Comparison of ENCODE assay signal across 8 mouse cellular contexts in genomic region chr10:69924845-69925244, GRCm38 (mm10).
A peak's percentile ranks its signal among the peaks of the same experiment; 100 is the strongest.
DNase-seq lines count a peak whose midpoint lies in the region; ATAC-seq lines count a peak whose summit lies in the region.

No protein-coding gene starts in this region.

- peak; percentile 38; the same call in 1 of the 2 replicates for ATAC-seq in granulocyte monocyte progenitor cell, adult 5-6 weeks (replicated peaks; ENCODE audit: poor library complexity, severe bottlenecking)
- peak; percentile 35; the same call in 1 of the 2 replicates for ATAC-seq in neural tube, embryonic 11.5 days (ENCODE audit: insufficient read depth, low FRiP score, low TSS enrichment)

- peak; percentile 53 for DNase-seq in kidney, adult 18-20 months
- no peak for DNase-seq in kidney, adult 11 months
- DNase-seq in kidney, postnatal 4 days: peak; percentile 35 to 57
- DNase-seq in neural tube, embryonic 11.5 days (ENCODE audit: low spot score): no peak
- no peak for DNase-seq in cerebellum, adult 11-12 months
- no peak for DNase-seq in left cerebral cortex, adult 18-20 months (ENCODE audit: low spot score in 2 of 2)
- DNase-seq in cerebellum, adult 9-11 months: no peak

- H3K27me3 ChIP-seq in neural tube, embryonic 11.5 days (ENCODE audit: control insufficient read depth, insufficient read depth, low read length): no peaks in the 10 kb centered on the region

- H3K4me3 ChIP-seq in neural tube, embryonic 11.5 days (ENCODE audit: low read depth, low read length): peak overlapping the region; percentile 22

- H3K36me3 ChIP-seq in neural tube, embryonic 11.5 days (ENCODE audit: control insufficient read depth, insufficient read depth, low read length): no peaks in the 10 kb centered on the region

- no peak overlapping the region for H3K9ac ChIP-seq in neural tube, embryonic 11.5 days (ENCODE audit: low read length)

- no peaks in the 10 kb centered on the region for H3K9me3 ChIP-seq in neural tube, embryonic 11.5 days (ENCODE audit: control insufficient read depth, low read length)

- peaks cover 17% of the 10 kb centered on the region; the same call in 1 of the 2 replicates for H3K4me1 ChIP-seq in neural tube, embryonic 11.5 days (ENCODE audit: control insufficient read depth, insufficient read depth, low read length)

- peak overlapping the region; percentile 49 for H3K4me2 ChIP-seq in neural tube, embryonic 11.5 days (ENCODE audit: low read depth)

- WGBS in neural tube, embryonic 11.5 days: 1% methylated on average over 14 of the region's 14 CpGs

- no peak overlapping the region for H3K27ac ChIP-seq in neural tube, embryonic 11.5 days (ENCODE audit: low read depth, low read length)

Comparison
In these comparisons a context has a peak if more than half of its experiments do, and no peak if none do; other contexts are left out.
1. DNase-seq: peak in kidney, adult 18-20 months (single experiment) and kidney, postnatal 4 days (2 of 2); none in kidney, adult 11 months (single experiment), neural tube, embryonic 11.5 days (single experiment), cerebellum, adult 11-12 months (single experiment), left cerebral cortex, adult 18-20 months (0 of 2) and cerebellum, adult 9-11 months (single experiment).